Mouse (Mus musculus) CH12.LX (cell line): ENCODE measurements around the gene Rnf185. TPM values are rescaled to one million over a fixed set of nuclear protein-coding genes. Genes with fewer than 3 reads are reported as not detected.

Experiments
- DNase-seq: peaks from one replicate; pipeline ENCODE4 v3.0.0-alpha.2; 2013; ENCODE audit errors: extremely low read depth
- H3K27ac ChIP-seq: 2 replicates; pipeline ENCODE4 v1.5.1; 2012; ENCODE audit warnings: low read depth, mild to moderate bottlenecking, control low read depth, moderate library complexity; ENCODE audit not compliant: insufficient read depth
- H3K27me3 ChIP-seq: replicated peaks from 2 replicates; pipeline ENCODE3; 2012; ENCODE audit warnings: inconsistent platforms
- H3K36me3 ChIP-seq, 2 experiments: replicated peaks in 1 of 2; 2 replicates each; pipeline versions ENCODE3 to v1.6.1; 2012; ENCODE audit warnings: inconsistent platforms in 1 of 2, low read length in 1 of 2, mild to moderate bottlenecking in 1 of 2, mixed read lengths in 1 of 2, moderate library complexity in 1 of 2; ENCODE audit not compliant: control insufficient read depth in 1 of 2, insufficient read depth in 1 of 2
- H3K4me1 ChIP-seq, 2 experiments: 2 replicates each; pipeline ENCODE4 v1.6.1; 2012; ENCODE audit warnings: inconsistent platforms in 1 of 2, moderate library complexity in 1 of 2; ENCODE audit not compliant: insufficient read depth in 2 of 2, control insufficient read depth in 1 of 2
- H3K4me2 ChIP-seq: 2 replicates; pipeline ENCODE4 v1.6.1; 2012; ENCODE audit warnings: low read depth, mild to moderate bottlenecking, control low read depth; ENCODE audit not compliant: poor library complexity, insufficient read depth, severe bottlenecking
- H3K4me3 ChIP-seq, 3 experiments: fragments of 150-350 bp in 1 of 3; sonication (generic) in 1 of 3; replicated peaks in 1 of 3; 2 replicates each; pipeline versions ENCODE3 to v1.5.1; 2011 to 2012; ENCODE audit warnings: low read depth in 2 of 3, low read length in 2 of 3, mild to moderate bottlenecking in 2 of 3, moderate library complexity in 2 of 3, control low read depth in 1 of 3, improper control_type of control experiment in 1 of 3, inconsistent platforms in 1 of 3, mixed read lengths in 1 of 3; ENCODE audit not compliant: poor library complexity in 1 of 3
- H3K79me2 ChIP-seq: replicated peaks from 2 replicates; pipeline ENCODE4 v1.6.1; 2012; ENCODE audit warnings: mild to moderate bottlenecking, moderate library complexity; ENCODE audit not compliant: control insufficient read depth, poor library complexity, insufficient read depth, severe bottlenecking; ENCODE audit errors: extremely low read depth
- H3K9ac ChIP-seq: 2 replicates; pipeline ENCODE4 v1.6.1; 2012; ENCODE audit warnings: low read depth, mild to moderate bottlenecking, control low read depth, moderate library complexity; ENCODE audit not compliant: insufficient read depth
- H3K9me3 ChIP-seq: replicated peaks from 2 replicates; pipeline ENCODE3; 2012; ENCODE audit warnings: low read length, inconsistent platforms, mixed read lengths
- BHLHE40 ChIP-seq: IDR thresholded peaks from 2 replicates; pipeline ENCODE4 v1.6.1; 2011; ENCODE audit warnings: mild to moderate bottlenecking, low read depth, low read length, improper control_type of control experiment
- CHD2 ChIP-seq: IDR thresholded peaks from 2 replicates; pipeline ENCODE4 v1.6.1; 2011; ENCODE audit warnings: low read length, improper control_type of control experiment
- ELF1 ChIP-seq: IDR thresholded peaks from 2 replicates; pipeline ENCODE4 v1.6.1; 2014; ENCODE audit warnings: low read depth, mild to moderate bottlenecking, inconsistent platforms, low read length, improper control_type of control experiment
- ETS1 ChIP-seq: conservative IDR thresholded peaks from 2 replicates; pipeline ENCODE4 v1.6.1; 2012; ENCODE audit warnings: low read depth, mild to moderate bottlenecking, inconsistent platforms, low read length, improper control_type of control experiment, moderate library complexity
- GABPA ChIP-seq: IDR thresholded peaks from 2 replicates; pipeline ENCODE4 v1.6.1; 2012; ENCODE audit warnings: low read depth, low read length, improper control_type of control experiment, inconsistent platforms; ENCODE audit not compliant: insufficient replicate concordance
- HCFC1 ChIP-seq: IDR thresholded peaks from 2 replicates; pipeline ENCODE4 v1.6.1; 2012; ENCODE audit warnings: low read depth, mild to moderate bottlenecking, inconsistent platforms, low read length, improper control_type of control experiment
- IRF4 ChIP-seq: IDR thresholded peaks from 2 replicates; pipeline ENCODE4 v1.6.1; 2014; ENCODE audit warnings: low read depth, mild to moderate bottlenecking, inconsistent platforms, low read length, improper control_type of control experiment
- JUND ChIP-seq: conservative IDR thresholded peaks from 2 replicates; pipeline ENCODE4 v1.6.1; 2011; ENCODE audit warnings: low read depth, low read length, improper control_type of control experiment
- KAT2A ChIP-seq: IDR thresholded peaks from 2 replicates; pipeline ENCODE4 v1.6.1; 2012; ENCODE audit warnings: low read length, improper control_type of control experiment, inconsistent platforms; ENCODE audit not compliant: insufficient replicate concordance
- MAX ChIP-seq: IDR thresholded peaks from 2 replicates; pipeline ENCODE4 v1.6.1; 2011; ENCODE audit warnings: low read length, improper control_type of control experiment
- MAZ ChIP-seq: IDR thresholded peaks from 2 replicates; pipeline ENCODE4 v1.6.1; 2012; ENCODE audit warnings: low read depth, mild to moderate bottlenecking, inconsistent platforms, low read length, improper control_type of control experiment, moderate library complexity
- MEF2A ChIP-seq: IDR thresholded peaks from 2 replicates; pipeline ENCODE4 v1.6.1; 2014; ENCODE audit warnings: low read depth, mild to moderate bottlenecking, inconsistent platforms, low read length, improper control_type of control experiment, borderline replicate concordance
- MXI1 ChIP-seq: IDR thresholded peaks from 2 replicates; pipeline ENCODE4 v1.6.1; 2011; ENCODE audit warnings: mild to moderate bottlenecking, low read depth, low read length, improper control_type of control experiment
- MYC ChIP-seq: IDR thresholded peaks from 2 replicates; pipeline ENCODE4 v1.6.1; 2011; ENCODE audit warnings: low read depth, mild to moderate bottlenecking, improper control_type of control experiment, low read length
- NELFE ChIP-seq: IDR thresholded peaks from 2 replicates; pipeline ENCODE4 v1.6.1; 2011; ENCODE audit warnings: low read depth, low read length, improper control_type of control experiment
- PAX5 ChIP-seq: IDR thresholded peaks from 2 replicates; pipeline ENCODE4 v1.6.1; 2012; ENCODE audit warnings: low read length, inconsistent platforms, mixed read lengths
- POLR2A ChIP-seq: IDR thresholded peaks from 2 replicates; pipeline ENCODE4 v1.6.1; 2011; ENCODE audit warnings: low read depth, mild to moderate bottlenecking, improper control_type of control experiment, low read length
- RCOR1 ChIP-seq: conservative IDR thresholded peaks from 2 replicates; pipeline ENCODE4 v1.6.1; 2012; ENCODE audit warnings: low read depth, mild to moderate bottlenecking, inconsistent platforms, low read length, improper control_type of control experiment
- SIN3A ChIP-seq: IDR thresholded peaks from 2 replicates; pipeline ENCODE4 v1.6.1; 2012; ENCODE audit warnings: low read length, improper control_type of control experiment, inconsistent platforms
- SMC3 ChIP-seq: IDR thresholded peaks from 2 replicates; pipeline ENCODE4 v1.6.1; 2011; ENCODE audit warnings: low read depth, low read length, improper control_type of control experiment
- TBP ChIP-seq: conservative IDR thresholded peaks from 2 replicates; pipeline ENCODE4 v1.6.1; 2011; ENCODE audit warnings: low read depth, low read length, improper control_type of control experiment
- TCF12 ChIP-seq: IDR thresholded peaks from 2 replicates; pipeline ENCODE4 v1.6.1; 2014; ENCODE audit warnings: low read depth, mild to moderate bottlenecking, inconsistent platforms, low read length, improper control_type of control experiment
- UBTF ChIP-seq: IDR thresholded peaks from 2 replicates; pipeline ENCODE4 v1.6.1; 2012; ENCODE audit warnings: low read depth, mild to moderate bottlenecking, inconsistent platforms, low read length, improper control_type of control experiment, moderate library complexity
- USF1 ChIP-seq: IDR thresholded peaks from 2 replicates; pipeline ENCODE4 v1.6.1; 2014; ENCODE audit warnings: low read depth, mild to moderate bottlenecking, inconsistent platforms, low read length, improper control_type of control experiment
- ZKSCAN1 ChIP-seq: IDR thresholded peaks from 2 replicates; pipeline ENCODE4 v1.6.1; 2012; ENCODE audit warnings: low read depth, inconsistent platforms, low read length, improper control_type of control experiment, borderline replicate concordance
- ZMIZ1 ChIP-seq: IDR thresholded peaks from 2 replicates; pipeline ENCODE4 v1.6.1; 2012; ENCODE audit warnings: low read depth, mild to moderate bottlenecking, inconsistent platforms, low read length, improper control_type of control experiment
- ZNF384 ChIP-seq: IDR thresholded peaks from 2 replicates; pipeline ENCODE4 v1.6.1; 2012; ENCODE audit warnings: low read depth, low read length, improper control_type of control experiment, inconsistent platforms
- dilution Hi-C: fragments of 300-500 bp; cut with MboI; formaldehyde crosslinking; loops from 2 replicates; pipeline ENCODE4 v1.14.3; 2020; ENCODE audit warnings: low sequenced_read_pairs; ENCODE audit not compliant: extremely low pct_unique_long_range_greater_than_20kb, extremely low pct_ligation_motif_present
- in situ Hi-C: fragments of 300-500 bp; cut with MboI; formaldehyde crosslinking; loops from 3 replicates; pipeline ENCODE4 v1.14.3; 2019; ENCODE audit warnings: low sequenced_read_pairs, low pct_ligation_motif_present, low pct_unique_long_range_greater_than_20kb, mixed read lengths
- polyA plus RNA-seq: library from polyadenylated mRNA; unstranded; fragments of >175 nt; gene quantifications from 2 replicates; pipeline ENCODE4 v1.2.1, GENCODE M21; 2012; ENCODE audit warnings: low read depth; ENCODE audit not compliant: insufficient read length
- total RNA-seq, 2 experiments: library from RNA; depleted of rRNA; stranded (reverse); fragments of 300-350 nt in 1 of 2; fragments of >200 nt in 1 of 2; gene quantifications; 2 replicates each; pipeline ENCODE4 v1.2.3; 2012 to 2014

Gene Rnf185
- total and polyA plus RNA-seq, 3 experiments = 15.6 to 26.7 (median 26.4) TPM

DNA sequence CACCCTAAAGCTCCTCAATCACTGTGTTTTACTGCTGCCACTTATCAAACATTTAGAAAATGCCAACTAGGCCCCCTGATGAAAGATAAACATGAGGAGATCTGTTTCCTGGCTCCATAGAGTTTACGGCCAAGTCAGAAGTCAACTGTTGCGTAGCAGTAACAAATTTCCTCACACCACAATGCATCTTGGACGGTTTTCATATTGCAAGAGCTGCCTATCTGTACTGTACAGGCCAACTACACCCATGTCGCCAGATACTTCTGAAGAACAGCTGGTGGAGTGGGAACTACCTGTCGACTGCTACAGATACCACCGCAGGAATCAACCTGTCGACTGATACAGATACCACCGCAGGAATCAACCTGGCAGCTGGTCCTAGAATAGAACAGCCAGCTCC, 7.3 kb downstream of the Rnf185 start:
- no peak overlapping the region for H3K4me3 ChIP-seq
- no peaks in the 10 kb centered on the region for H3K27me3 ChIP-seq
- no peaks in the 10 kb centered on the region for H3K9me3 ChIP-seq
- TF ChIP-seq MXI1 (no peak), KAT2A (no peak), BHLHE40 (no peak), ETS1 (no peak), POLR2A (no peak), ZMIZ1 (no peak), HCFC1 (no peak), ZKSCAN1 (no peak), USF1 (no peak), MYC (no peak), SIN3A (no peak)
- peaks cover 37% of the 10 kb centered on the region for H3K79me2 ChIP-seq
- no peak overlapping the region for H3K4me2 ChIP-seq
- no peak for DNase-seq
- no peak overlapping the region for H3K9ac ChIP-seq
- no peak overlapping the region for H3K27ac ChIP-seq
- peaks cover 7 to 22% of the 10 kb centered on the region in 2 experiments for H3K4me1 ChIP-seq
- dilution Hi-C loops (no loop called here), in situ Hi-C loops (no loop called here)
- H3K36me3 ChIP-seq = peaks cover 6 to 29% of the 10 kb centered on the region in 2 experiments

DNA sequence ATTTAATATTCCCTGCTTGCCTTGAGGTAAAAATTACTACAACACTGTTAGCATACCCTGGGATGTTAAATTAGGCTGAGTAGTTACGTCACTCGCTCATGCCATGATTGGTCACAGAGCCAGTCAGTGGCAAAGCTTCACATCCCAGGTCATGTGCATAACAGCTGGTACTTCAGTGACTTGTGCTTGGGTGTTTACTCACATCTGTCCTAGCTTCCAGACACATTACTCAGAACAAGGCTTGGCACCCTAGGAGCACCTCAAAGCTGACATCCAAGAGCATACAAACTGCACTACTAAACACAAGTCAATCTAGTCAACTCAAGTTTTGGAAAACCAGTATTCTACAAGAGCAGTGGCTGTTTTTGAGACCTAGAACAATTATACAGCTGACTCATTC, 9.1 kb downstream of the Rnf185 start:
- Histone ChIP-seq H3K9ac (no peak overlapping the region), H3K27me3 (no peaks in the 10 kb centered on the region), H3K4me2 (no peak overlapping the region), H3K9me3 (no peaks in the 10 kb centered on the region), H3K27ac (peak overlapping the region; percentile 24; the same call in 1 of the 2 replicates), H3K4me1 (peaks cover 7 to 22% of the 10 kb centered on the region in 2 experiments), H3K79me2 (peaks cover 35% of the 10 kb centered on the region), H3K4me3 (no peak overlapping the region), H3K36me3 (peaks cover 5 to 25% of the 10 kb centered on the region in 2 experiments)
- in situ Hi-C loops = no loop called here
- DNase-seq = peak; percentile 33
- dilution Hi-C loops = no loop called here
- no peak for TF ChIP-seq USF1
- no peak for TF ChIP-seq MAX
- no peak for TF ChIP-seq NELFE
- no peak for TF ChIP-seq MEF2A

DNA sequence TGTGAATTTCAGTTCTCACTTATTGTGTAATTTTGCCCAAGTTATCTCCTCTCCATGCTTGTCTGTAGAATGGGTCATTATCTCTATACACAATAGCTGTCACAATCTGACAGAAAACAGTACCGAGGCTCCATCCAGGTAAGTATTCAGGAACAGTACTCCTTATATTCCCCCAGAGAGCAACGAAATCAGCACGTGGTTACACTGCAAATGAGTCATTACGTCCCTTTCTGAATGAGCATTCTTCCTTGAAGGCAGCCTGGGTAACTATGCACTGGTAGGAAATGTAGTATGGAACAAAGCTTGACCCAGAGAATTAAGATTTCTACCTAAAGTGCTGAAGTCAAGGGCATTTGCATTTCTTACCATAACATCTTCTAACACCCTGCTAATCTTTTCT, 9.5 kb downstream of the Rnf185 start:
- dilution Hi-C loops (no loop called here), in situ Hi-C loops (no loop called here)
- Histone ChIP-seq H3K9ac (no peak overlapping the region), H3K27me3 (no peaks in the 10 kb centered on the region), H3K36me3 (peaks cover under 1 to 25% of the 10 kb centered on the region in 2 experiments), H3K4me2 (no peak overlapping the region), H3K4me3 (no peak overlapping the region), H3K79me2 (peaks cover 34% of the 10 kb centered on the region), H3K27ac (no peak overlapping the region), H3K4me1 (peaks cover 7 to 21% of the 10 kb centered on the region in 2 experiments), H3K9me3 (no peaks in the 10 kb centered on the region)
- peak; percentile 60 for DNase-seq
- TF ChIP-seq GABPA = no peak
- peak; percentile 2; the same call in 1 of the 2 replicates for TF ChIP-seq SIN3A
- no peak for TF ChIP-seq UBTF
- TF ChIP-seq MAZ = no peak
- 0 out of 2 replicates have a peak, but pooled peaks have one; percentile 18 for TF ChIP-seq RCOR1
- TF ChIP-seq PAX5 = no peak
- TF ChIP-seq JUND = peak; percentile 90
- TF ChIP-seq IRF4 = peak; percentile 87
- TF ChIP-seq CHD2 = no peak
- TF ChIP-seq TBP = no peak
- TF ChIP-seq HCFC1 = no peak
- TF ChIP-seq ZNF384 = no peak
- TF ChIP-seq ETS1 = no peak
- no peak for TF ChIP-seq SMC3
- no peak for TF ChIP-seq TCF12
- TF ChIP-seq ELF1 = no peak
